Comparison of ENCODE assay signal across 15 mouse cellular contexts in genomic region chr1:81522929-81523328, GRCm38 (mm10).
DNase-seq lines count a peak whose midpoint lies in the region; ATAC-seq and TF ChIP-seq lines count a peak whose summit lies in the region.
"Had no signal": no experiment of that assay in that cellular context is flagged by ENCODE, and none has a peak within 500 bp of the region (broad histone marks: within the 10 kb centered on the region; RNA-seq: fewer than 3 reads in every experiment).

No protein-coding gene starts in this region.

- ATAC-seq in neural tube, embryonic 11.5 days (ENCODE audit: insufficient read depth, low FRiP score, low TSS enrichment), result peak; percentile 48; the same call in 1 of the 2 replicates
- ATAC-seq in hindbrain, postnatal 0 days, result no peak
- peak; percentile 78; the same call in 1 of the 2 replicates for ATAC-seq in neural tube, embryonic 15.5 days (ENCODE audit: low FRiP score)
- ATAC-seq: Patski had no signal

- no peaks in the 10 kb centered on the region for H3K27me3 ChIP-seq in neural tube, embryonic 11.5 days (ENCODE audit: control insufficient read depth, insufficient read depth, low read length)
- H3K27me3 ChIP-seq in hindbrain, postnatal 0 days (ENCODE audit: insufficient read depth, low read length), result no peaks in the 10 kb centered on the region
- no peaks in the 10 kb centered on the region for H3K27me3 ChIP-seq in neural tube, embryonic 15.5 days (replicated peaks)
- no peaks in the 10 kb centered on the region for H3K27me3 ChIP-seq in embryonic facial prominence, embryonic 10.5 days (replicated peaks; ENCODE audit: low read depth, poor library complexity, severe bottlenecking)
- H3K27me3 ChIP-seq: lung, embryonic 15.5 days; Patski had no signal

- H3K4me1 ChIP-seq in neural tube, embryonic 11.5 days (ENCODE audit: control insufficient read depth, insufficient read depth, low read length), result peaks cover 2% of the 10 kb centered on the region; the same call in 1 of the 2 replicates
- H3K4me1 ChIP-seq in hindbrain, postnatal 0 days (ENCODE audit: insufficient read depth, low read length), result 0 out of 2 replicates have a peak, but pooled peaks cover 2% of the 10 kb centered on the region
- H3K4me1 ChIP-seq in neural tube, embryonic 15.5 days, result peaks cover 4% of the 10 kb centered on the region
- H3K4me1 ChIP-seq in embryonic facial prominence, embryonic 10.5 days, result peaks cover 10% of the 10 kb centered on the region

- no peaks in the 10 kb centered on the region for H3K9me3 ChIP-seq in neural tube, embryonic 11.5 days (ENCODE audit: control insufficient read depth, low read length)
- H3K9me3 ChIP-seq in hindbrain, postnatal 0 days (ENCODE audit: low read length), result no peaks in the 10 kb centered on the region
- H3K9me3 ChIP-seq in neural tube, embryonic 15.5 days (replicated peaks), result no peaks in the 10 kb centered on the region
- no peaks in the 10 kb centered on the region for H3K9me3 ChIP-seq in embryonic facial prominence, embryonic 10.5 days
- H3K9me3 ChIP-seq: lung, embryonic 15.5 days had no signal

- WGBS in neural tube, embryonic 11.5 days, result 54% methylated on average over 3 of the region's 3 CpGs
- WGBS in hindbrain, postnatal 0 days, result 55% methylated on average over 3 of the region's 3 CpGs
- WGBS in neural tube, embryonic 15.5 days, result 23% methylated on average over 3 of the region's 3 CpGs
- WGBS in embryonic facial prominence, embryonic 10.5 days, result 92% methylated on average over 3 of the region's 3 CpGs

- TF ChIP-seq CTCF in hindbrain, postnatal 0 days (IDR thresholded peaks at IDR 0.05; ENCODE audit: low read depth), result no peak

- H3K4me2 ChIP-seq in neural tube, embryonic 11.5 days (ENCODE audit: low read depth), result no peak overlapping the region
- no peak overlapping the region for H3K4me2 ChIP-seq in hindbrain, postnatal 0 days (ENCODE audit: low read depth, low read length)
- no peak overlapping the region for H3K4me2 ChIP-seq in neural tube, embryonic 15.5 days
- H3K4me2 ChIP-seq: lung, embryonic 15.5 days had no signal

- DNase-seq in embryo, embryonic 10 days (ENCODE audit: low spot score), result peak; percentile 52
- no peak for DNase-seq in embryo, embryonic 9.5 days (ENCODE audit: extremely low spot score)
- DNase-seq in neural tube, embryonic 11.5 days (ENCODE audit: low spot score), result peak; percentile 29
- DNase-seq in neural tube, embryonic 10.5 days (ENCODE audit: extremely low spot score, low spot score), result no peak
- peak; percentile 67 for DNase-seq in hindbrain, postnatal 0 days (ENCODE audit: low spot score)
- no peak for DNase-seq in spleen, adult 12 weeks (ENCODE audit: low spot score)
- DNase-seq in embryonic facial prominence, embryonic 10.5 days (ENCODE audit: low spot score), result no peak
- DNase-seq: cerebellum, adult 8-10 months; heart, adult 11 months; kidney, adult 2 months; kidney, postnatal 4 days; right cerebral cortex, postnatal 14 days had no signal

- no peak overlapping the region for H3K4me3 ChIP-seq in neural tube, embryonic 11.5 days (ENCODE audit: low read depth, low read length)
- H3K4me3 ChIP-seq in hindbrain, postnatal 0 days (ENCODE audit: low read length), result no peak overlapping the region
- no peak overlapping the region for H3K4me3 ChIP-seq in neural tube, embryonic 15.5 days (replicated peaks)
- H3K4me3 ChIP-seq in embryonic facial prominence, embryonic 10.5 days, result no peak overlapping the region
- H3K4me3 ChIP-seq: lung, embryonic 15.5 days had no signal

- H3K27ac ChIP-seq in neural tube, embryonic 11.5 days (ENCODE audit: low read depth, low read length), result no peak overlapping the region
- H3K27ac ChIP-seq in hindbrain, postnatal 0 days, result no peak overlapping the region
- no peak overlapping the region for H3K27ac ChIP-seq in neural tube, embryonic 15.5 days (replicated peaks)
- no peak overlapping the region for H3K27ac ChIP-seq in embryonic facial prominence, embryonic 10.5 days (replicated peaks)
- H3K27ac ChIP-seq: lung, embryonic 15.5 days had no signal

- H3K36me3 ChIP-seq in neural tube, embryonic 11.5 days (ENCODE audit: control insufficient read depth, insufficient read depth, low read length), result no peaks in the 10 kb centered on the region
- H3K36me3 ChIP-seq in hindbrain, postnatal 0 days (ENCODE audit: insufficient read depth, low read length), result no peaks in the 10 kb centered on the region
- no peaks in the 10 kb centered on the region for H3K36me3 ChIP-seq in neural tube, embryonic 15.5 days
- no peaks in the 10 kb centered on the region for H3K36me3 ChIP-seq in embryonic facial prominence, embryonic 10.5 days (replicated peaks)
- H3K36me3 ChIP-seq: lung, embryonic 15.5 days had no signal

- H3K9ac ChIP-seq in neural tube, embryonic 11.5 days (ENCODE audit: low read length), result no peak overlapping the region
- no peak overlapping the region for H3K9ac ChIP-seq in hindbrain, postnatal 0 days (replicated peaks; ENCODE audit: low read length)
- no peak overlapping the region for H3K9ac ChIP-seq in neural tube, embryonic 15.5 days (replicated peaks)
- H3K9ac ChIP-seq: lung, embryonic 15.5 days had no signal

Comparison
In these comparisons a context has a peak if more than half of its experiments do, and no peak if none do; other contexts are left out.
1. DNase-seq: peak in embryo, embryonic 10 days (single experiment), neural tube, embryonic 11.5 days (single experiment) and hindbrain, postnatal 0 days (single experiment); none in embryo, embryonic 9.5 days (single experiment), neural tube, embryonic 10.5 days (single experiment), spleen, adult 12 weeks (single experiment) and embryonic facial prominence, embryonic 10.5 days (single experiment).